Mouse (Mus musculus) testis, postnatal 14 days (tissue): ENCODE measurements around the gene Slc35b1.

Experiments used
- DNase-seq: peaks from one replicate; pipeline ENCODE4 v3.0.0; 2021; ENCODE audit warnings: low spot score

Gene Slc35b1

DNA sequence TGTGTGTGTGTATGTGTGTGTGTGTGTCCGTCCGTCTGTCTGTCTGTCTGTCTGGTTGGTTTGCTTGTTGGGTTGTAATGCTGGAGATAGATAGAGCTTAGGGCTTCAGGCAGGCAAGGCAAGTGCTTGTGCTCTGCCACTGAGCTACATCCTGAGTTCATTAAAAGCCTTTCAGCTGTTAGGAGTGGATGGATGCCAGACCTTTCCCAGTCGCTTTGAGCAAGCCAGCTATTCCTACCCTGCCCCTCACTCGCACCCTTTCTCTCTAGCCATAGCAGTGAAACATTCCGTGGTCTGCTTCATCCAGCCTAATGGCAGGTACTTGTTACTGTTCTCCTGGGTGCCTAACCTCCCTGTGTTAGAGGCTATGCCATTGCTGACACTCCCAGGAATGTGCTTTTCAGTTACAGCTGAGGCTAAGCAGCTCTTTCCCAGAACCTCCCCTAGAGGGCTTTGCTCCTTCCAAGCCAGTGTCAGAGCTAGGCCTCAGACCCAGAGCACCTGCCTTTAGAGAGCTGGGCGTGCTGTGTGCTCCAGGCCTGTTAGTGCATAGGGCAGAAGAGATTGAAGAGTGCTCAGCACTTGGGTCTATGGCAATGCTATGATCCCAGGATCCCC lies 18.1 kb upstream of the Slc35b1 start:
- no peak for DNase-seq

DNA sequence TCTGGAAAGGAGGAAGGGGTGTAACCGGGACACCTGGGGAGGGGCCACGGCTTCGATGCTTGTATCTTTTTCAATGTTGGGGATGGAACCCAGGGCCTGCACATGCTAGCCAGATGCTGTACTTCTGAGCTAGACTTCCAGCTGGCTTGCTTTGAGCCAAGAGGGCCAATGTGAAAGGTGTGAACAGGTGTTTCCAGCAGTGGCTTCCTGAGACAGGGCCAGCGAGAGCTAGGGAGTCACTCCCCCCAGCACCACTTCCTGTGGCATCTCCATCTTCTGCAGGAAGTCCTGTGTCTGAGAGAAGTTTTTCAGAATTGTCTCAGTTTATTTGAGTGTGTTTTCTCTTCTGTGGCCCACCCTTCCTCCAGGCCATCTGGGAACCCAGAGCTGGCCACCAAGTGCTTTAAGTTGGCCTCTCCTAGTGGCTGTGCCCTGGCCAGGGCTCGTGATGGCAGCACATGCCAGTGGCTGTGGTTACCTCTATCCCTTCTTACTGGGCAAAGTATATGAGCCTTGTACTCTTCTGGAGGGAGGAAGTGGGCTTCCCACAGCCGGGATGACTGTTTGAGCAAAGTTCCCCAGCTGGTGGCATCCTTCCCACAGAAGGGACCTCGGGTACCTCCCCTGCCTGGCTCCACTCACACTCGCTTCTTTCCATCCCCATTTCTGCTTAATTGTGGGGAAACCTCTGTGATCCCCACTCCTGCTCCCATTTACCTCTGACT lies 17.3 kb upstream of the Slc35b1 start:
- DNase-seq = no peak

DNA sequence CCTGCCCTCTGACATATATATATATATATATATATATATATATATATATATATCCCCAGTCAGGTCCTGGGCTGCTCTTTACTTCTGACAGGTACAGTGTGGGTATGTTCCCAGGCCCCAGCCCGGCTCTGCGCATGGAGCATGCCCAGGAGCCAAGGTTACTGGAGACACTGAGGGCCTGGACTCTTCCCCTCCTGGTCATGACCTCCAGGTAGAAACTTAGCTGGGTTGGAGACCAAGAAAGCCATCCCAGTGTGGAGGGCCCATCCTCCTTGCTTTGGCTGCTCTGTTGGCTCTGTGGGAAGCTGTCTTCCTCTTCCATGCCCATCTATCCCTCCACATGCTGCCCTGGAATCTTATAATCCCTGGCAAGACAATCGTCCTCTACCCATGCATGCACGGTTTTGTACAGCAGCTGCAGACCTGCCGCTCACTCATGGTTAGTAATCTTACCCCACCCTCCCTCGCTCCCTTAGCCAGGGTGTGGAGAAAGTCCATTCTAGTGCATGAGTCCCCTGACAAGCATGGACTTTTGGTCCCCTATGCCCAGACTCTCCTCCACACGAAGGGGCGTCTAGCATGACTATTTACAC lies 16.2 kb upstream of the Slc35b1 start:
- DNase-seq = no peak

GRCm38 (mm10) chr11:95368871-95369270 lies 15.6 kb upstream of the Slc35b1 start:
- DNase-seq = no peak

- peak; percentile 75 for DNase-seq
These were observed 14.3 kb upstream of the Slc35b1 start for GRCm38 (mm10) chr11:95369964-95370890.

- no peak for DNase-seq
These were observed 13.3 kb upstream of the Slc35b1 start for GRCm38 (mm10) chr11:95371182-95371581.

DNA sequence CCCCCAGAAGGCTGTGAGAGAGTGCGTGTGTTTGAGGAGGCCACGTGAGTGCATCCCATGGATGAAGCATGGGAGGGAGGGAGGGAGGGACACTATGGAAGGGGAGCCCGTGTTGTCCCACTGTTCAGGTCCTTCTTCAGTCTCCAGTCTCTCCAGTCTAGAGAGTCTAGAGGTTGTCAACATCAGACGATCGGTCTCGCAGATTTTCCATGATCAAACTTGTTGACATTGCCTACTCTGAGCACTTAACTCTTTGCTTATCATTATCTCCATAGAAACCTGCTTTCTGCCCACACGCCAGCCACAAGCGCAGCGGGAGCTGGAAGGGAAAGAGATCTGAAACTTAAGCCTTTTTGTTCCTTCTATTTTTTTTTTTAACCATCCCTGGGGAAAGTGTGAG lies 5.6 kb upstream of the Slc35b1 start:
- no peak for DNase-seq

DNA sequence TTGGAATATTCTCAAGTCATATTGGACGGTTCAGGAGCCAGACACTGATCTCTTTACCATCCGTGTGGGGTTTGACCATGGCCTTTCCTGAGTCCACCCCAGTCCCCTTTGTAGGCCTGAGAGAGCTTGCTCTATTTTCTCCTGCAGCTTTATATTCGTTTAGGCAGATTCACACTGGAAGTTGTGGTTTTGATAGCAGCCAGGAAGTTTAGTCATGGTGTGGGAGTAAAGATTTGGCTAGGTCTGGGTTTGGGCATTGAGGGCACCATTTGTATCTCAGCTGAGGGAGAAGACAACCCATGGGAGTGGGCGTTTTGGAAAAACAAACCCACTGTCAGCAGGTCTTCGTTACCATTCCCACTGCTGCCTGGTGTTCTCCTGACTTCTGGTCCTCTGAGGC lies 4.9 kb upstream of the Slc35b1 start:
- DNase-seq = no peak

GRCm38 (mm10) chr11:95380711-95381110 lies 3.8 kb upstream of the Slc35b1 start:
- no peak for DNase-seq

- no peak for DNase-seq
These were observed 3.3 kb upstream of the Slc35b1 start for GRCm38 (mm10) chr11:95381146-95381545.

DNA sequence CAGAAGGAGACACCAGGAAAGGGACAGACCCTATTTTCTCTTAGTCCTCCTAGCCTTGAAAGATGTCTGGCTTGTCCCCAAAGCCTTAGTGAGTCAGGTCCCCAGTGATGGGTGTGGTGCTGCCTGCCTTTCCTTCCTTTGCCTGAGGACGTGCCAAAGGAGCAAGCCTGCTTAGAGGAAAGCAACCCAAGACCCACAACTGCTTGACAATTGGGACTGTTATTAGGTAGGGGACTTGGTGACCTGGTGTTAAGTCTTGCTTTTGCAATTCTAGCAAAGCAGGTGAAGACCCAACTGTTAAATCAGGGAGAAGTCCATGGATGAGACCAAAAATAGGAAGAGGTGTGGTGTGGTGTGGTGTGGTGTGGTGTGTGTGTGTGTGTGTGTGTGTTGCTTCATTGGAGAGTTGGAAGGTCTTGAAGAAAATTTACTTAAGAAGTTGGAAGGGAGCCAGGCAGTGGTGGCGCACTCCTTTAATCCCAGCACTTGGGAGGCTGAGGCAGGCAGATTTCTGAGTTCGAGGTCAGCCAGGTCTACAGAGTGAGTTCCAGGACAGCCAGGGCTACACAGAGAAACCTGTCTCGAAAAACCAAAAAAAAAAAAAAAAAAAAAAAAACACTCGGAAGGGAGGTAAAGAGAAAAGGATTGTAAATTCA lies 1.0 kb upstream of the Slc35b1 start:
- no peak for DNase-seq

GRCm38 (mm10) chr11:95384004-95384318 lies 531 bp upstream of the Slc35b1 start:
- no peak for DNase-seq

DNA sequence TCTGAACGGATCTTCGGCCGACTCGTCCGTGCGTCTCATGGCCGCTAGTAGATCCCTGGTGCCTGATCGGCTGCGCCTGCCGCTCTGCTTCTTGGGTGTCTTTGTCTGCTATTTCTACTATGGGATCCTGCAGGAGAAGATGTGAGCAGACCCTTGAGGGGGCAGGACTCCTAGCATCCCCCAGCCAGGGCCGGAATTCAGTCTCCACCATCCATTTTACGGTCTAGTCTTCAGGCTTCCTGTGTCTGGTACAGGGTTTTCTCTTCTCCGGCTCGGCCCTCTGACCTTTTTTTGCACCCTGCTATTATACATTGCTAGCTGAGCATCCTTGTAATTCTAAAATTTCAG lies 455 bp downstream of the Slc35b1 start:
- DNase-seq = no peak

DNA sequence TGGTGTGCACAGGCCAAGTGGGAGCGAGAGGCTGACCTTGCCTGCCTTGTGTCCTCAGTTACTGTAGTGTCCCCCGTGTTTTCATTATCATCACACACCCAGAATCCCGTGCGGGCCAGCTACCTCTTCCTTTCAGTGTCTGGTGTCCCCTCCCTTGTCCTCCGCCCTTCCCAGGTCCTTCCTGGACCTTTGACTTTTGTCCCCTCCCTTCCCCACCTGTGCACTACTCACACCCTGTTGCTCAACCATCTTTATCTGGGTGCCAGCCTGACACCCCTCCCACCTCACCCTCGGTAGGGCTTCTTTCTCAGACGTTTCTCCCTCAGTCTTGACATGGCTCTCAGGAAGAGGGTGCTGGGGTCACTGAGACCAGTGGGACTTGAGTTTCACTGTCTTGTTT lies 2.9 kb downstream of the Slc35b1 start:
- no peak for DNase-seq

GRCm38 (mm10) chr11:95389006-95389405 lies 4.5 kb downstream of the Slc35b1 start:
- no peak for DNase-seq

- DNase-seq = no peak
These were observed 5.9 kb downstream of the Slc35b1 start for GRCm38 (mm10) chr11:95390420-95390819.

GRCm38 (mm10) chr11:95391201-95391600 lies 6.7 kb downstream of the Slc35b1 start:
- DNase-seq = no peak

DNA sequence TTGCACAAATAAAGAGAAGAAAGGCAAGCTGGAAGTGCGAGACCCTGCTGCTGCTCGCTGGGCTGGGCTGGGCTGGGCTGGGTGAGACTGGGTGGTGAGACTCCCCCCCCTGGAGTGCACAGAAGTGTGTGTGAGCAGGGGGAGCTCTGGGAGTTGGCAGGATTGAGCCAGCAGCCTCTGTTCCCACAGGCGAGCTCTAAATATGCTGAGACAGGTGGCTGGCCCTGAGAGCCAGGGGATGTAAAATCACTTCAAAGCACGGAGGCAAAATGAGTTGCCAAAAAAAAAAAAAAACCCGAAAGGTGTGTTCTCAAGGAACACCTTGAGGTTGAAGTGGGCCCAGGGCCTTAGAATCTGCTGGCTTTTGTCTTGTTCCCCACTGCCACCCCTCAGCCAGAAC lies 7.3 kb downstream of the Slc35b1 start:
- DNase-seq = no peak

DNA sequence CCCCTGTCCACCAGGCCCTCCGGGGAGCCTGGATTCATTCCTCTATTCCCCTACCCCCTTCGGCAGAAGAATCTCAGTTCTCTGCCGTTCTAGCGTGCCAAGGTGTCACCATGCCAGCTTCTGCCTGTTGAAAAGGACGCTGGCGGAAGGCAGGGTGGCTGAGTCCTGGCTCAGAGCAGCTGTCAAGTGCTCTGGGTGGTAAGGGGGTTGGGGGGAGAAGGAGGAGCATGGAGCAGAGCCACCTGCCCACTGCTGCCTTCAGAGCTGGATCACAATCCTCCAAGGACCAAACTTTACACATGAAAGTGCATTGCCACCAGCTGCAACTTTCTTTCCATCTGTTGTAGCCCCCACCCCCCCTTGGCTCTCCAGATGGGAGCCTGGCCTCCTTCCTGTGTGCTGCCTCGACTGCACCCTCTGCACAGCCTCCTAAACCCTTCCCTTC lies 7.8 kb downstream of the Slc35b1 start:
- DNase-seq = no peak

DNA sequence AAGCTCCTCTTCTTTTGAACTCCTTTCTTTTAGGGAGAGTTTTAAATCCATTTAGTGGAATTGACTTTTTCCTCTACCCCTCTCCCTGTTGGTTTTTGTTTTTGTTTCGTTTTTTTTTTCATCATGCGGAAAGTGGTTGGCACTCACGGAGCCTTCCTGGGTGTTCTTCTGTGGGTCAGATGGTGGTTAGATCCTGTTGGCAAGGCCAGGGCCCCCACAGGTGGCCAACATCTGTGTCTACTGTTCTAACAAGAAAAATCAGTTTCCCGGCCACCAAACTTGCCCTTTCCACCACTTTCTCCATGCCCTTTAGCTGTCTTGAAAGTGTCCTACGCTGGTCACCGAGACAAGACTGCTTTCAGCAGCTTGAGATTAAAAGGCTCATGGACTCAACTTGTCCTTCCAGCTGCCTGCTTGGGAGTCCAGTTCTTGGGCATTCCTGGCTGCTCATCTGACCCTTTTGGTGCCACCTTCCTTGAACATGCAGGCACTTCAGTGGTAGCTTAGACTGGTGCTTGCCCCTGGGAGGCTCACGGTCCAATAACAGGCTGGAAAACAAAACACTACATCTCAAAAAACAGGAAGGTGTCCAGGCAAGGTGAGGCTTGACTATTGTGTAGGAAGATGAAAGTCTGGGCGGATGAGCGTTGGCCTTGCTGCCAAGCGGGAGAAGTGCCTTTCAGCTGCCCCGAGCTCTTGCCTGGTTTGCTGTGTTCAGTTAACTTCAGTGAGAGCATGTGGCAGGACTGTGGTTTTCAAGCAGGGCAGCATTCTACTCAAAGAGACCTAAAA lies 8.4 kb downstream of the Slc35b1 start:
- DNase-seq = no peak

DNA sequence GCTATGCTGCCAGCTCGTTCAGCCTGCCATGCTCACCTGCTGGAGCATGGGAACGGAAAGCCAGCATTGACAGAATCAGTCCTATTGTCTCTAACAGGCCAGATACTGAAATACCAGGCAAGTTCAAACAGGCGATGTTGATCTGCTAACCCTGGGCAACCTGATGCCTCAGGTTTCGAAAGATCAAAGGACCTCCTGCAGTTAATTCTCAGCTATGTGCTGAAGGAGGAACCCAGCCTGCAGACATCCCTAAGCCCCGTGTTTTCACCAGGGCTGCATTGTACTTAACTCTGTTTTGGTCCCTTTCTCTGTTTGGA lies 9.0 kb downstream of the Slc35b1 start:
- no peak for DNase-seq

- DNase-seq = no peak
These were observed 9.6 kb downstream of the Slc35b1 start for GRCm38 (mm10) chr11:95394112-95394511.
